Comparison of ENCODE assay signal across 7 mouse cellular contexts in the genomic region with DNA sequence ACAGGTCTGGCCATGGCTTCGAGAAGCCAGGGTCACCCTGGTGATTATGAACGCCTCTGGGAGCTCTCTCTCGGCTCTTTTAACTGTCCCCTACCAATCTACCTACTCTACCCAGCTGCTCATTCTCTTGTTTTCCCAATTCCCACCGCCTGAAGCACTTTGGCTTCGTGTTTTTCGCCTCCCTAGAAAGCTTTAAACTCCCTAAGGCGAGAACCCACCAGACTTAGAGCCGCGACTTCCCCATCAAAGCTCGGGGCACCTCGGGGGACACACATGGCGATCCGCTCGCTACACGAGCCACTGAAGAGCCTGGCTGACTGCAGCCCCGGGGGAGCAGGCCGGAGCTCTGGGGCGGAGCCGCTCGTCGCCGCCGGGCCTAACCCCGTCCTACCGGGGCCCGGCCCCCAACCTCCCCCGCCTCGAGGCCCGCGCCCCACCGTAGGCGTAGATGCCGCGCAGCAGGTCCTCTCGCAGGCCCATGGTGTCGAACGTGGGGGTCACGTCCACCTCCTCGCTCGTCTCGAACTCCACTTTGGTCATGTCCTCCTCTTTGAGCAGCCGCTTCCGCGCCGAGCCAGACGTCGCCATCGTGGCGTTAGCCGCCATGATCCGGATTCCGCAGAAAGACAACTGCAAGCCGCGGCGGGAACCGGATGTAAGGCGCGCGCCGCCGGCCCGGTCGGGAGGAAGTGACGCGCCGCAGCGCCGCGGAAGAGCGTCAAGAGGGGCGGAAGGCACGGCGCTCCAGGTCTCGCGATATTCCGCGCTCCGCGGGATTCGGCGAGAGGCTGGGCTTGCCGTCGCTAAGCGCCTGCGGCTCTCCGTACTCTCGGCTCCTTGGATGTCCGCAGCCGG. TPM values are rescaled to one million over a fixed set of nuclear protein-coding genes. Genes with fewer than 3 reads are reported as not detected.
A peak's percentile ranks its signal among the peaks of the same experiment; 100 is the strongest.
DNase-seq lines count a peak whose midpoint lies in the region; ATAC-seq lines count a peak whose summit lies in the region.

Gene Eif4a3 (minus strand): TSS at position 699 of the 855 bp plus-strand sequence.

- no peaks in the 10 kb centered on the region for H3K9me3 ChIP-seq in intestine, embryonic 16.5 days (ENCODE audit: control insufficient read depth, low read length)
- no peaks in the 10 kb centered on the region for H3K9me3 ChIP-seq in midbrain, embryonic 11.5 days (ENCODE audit: control insufficient read depth, low read length)

- WGBS in intestine, embryonic 16.5 days: under 1% methylated on average over 88 of the region's 89 CpGs
- under 1% methylated on average over 89 of the region's 89 CpGs for WGBS in midbrain, embryonic 11.5 days

- H3K36me3 ChIP-seq in intestine, embryonic 16.5 days (ENCODE audit: control insufficient read depth, insufficient read depth, low read length): peaks cover 15% of the 10 kb centered on the region
- peaks cover 20% of the 10 kb centered on the region for H3K36me3 ChIP-seq in midbrain, embryonic 11.5 days (ENCODE audit: control insufficient read depth, insufficient read depth, low read length)

- peak within 1 kb of the TSS; percentile 82 for H3K27ac ChIP-seq in intestine, embryonic 16.5 days (ENCODE audit: low read length)
- peak within 1 kb of the TSS; percentile 97 for H3K27ac ChIP-seq in midbrain, embryonic 11.5 days (ENCODE audit: low read depth, low read length)

- peak; percentile 89 for DNase-seq in adrenal gland, adult 8-10 months
- peak; percentile 98 for DNase-seq in embryo, embryonic 9.5 days (ENCODE audit: extremely low spot score)
- peak; percentile 97 to 98 for DNase-seq in gastrocnemius, postnatal 4 days (ENCODE audit: low spot score in 2 of 2)
- DNase-seq in left cerebral cortex, postnatal 36 days (ENCODE audit: low spot score in 2 of 2): peak; percentile 94 to 95
- DNase-seq in midbrain, embryonic 11.5 days (ENCODE audit: low spot score, missing footprints): peak; percentile 100
- DNase-seq in skeletal muscle tissue, adult 2 months (ENCODE audit: low read depth, low spot score): peak; percentile 98

- H3K4me1 ChIP-seq in intestine, embryonic 16.5 days (ENCODE audit: control insufficient read depth, insufficient read depth, low read length): peaks cover 14% of the 10 kb centered on the region
- H3K4me1 ChIP-seq in midbrain, embryonic 11.5 days (ENCODE audit: control insufficient read depth, insufficient read depth, low read length): peaks cover 16% of the 10 kb centered on the region

- peak within 1 kb of the TSS; percentile 92 for H3K4me3 ChIP-seq in intestine, embryonic 16.5 days (ENCODE audit: low read length)
- peak within 1 kb of the TSS; percentile 93 for H3K4me3 ChIP-seq in midbrain, embryonic 11.5 days (ENCODE audit: low read depth, low read length)

- intact Hi-C loops in left cerebral cortex, postnatal 36 days (cut with DNase I): loop anchor here (2.0 kb wide), 1 partner anchor 191 kb away; the partner anchor contains the start of gene Endov

- peak within 1 kb of the TSS; percentile 97 for H3K9ac ChIP-seq in intestine, embryonic 16.5 days (ENCODE audit: low read depth, low read length)
- peak within 1 kb of the TSS; percentile 94 for H3K9ac ChIP-seq in midbrain, embryonic 11.5 days (ENCODE audit: low read length)

- peak; percentile 96 for ATAC-seq in intestine, embryonic 16.5 days
- ATAC-seq in midbrain, embryonic 11.5 days (ENCODE audit: low FRiP score): peak; percentile 96

- peak within 1 kb of the TSS; percentile 87 for H3K4me2 ChIP-seq in intestine, embryonic 16.5 days (ENCODE audit: low read depth, low read length)
- peak within 1 kb of the TSS; percentile 89 for H3K4me2 ChIP-seq in midbrain, embryonic 11.5 days

- H3K27me3 ChIP-seq in intestine, embryonic 16.5 days (replicated peaks; ENCODE audit: control insufficient read depth, insufficient read depth, low read length): no peaks in the 10 kb centered on the region
- H3K27me3 ChIP-seq in midbrain, embryonic 11.5 days (ENCODE audit: control insufficient read depth, insufficient read depth, low read length): no peaks in the 10 kb centered on the region

RNA-seq across cellular contexts. Expression of gene Eif4a3, which starts in this region (rescaled TPM):
- total RNA-seq in adrenal gland, adult 8-10 months (2022): 100 to 1,000 TPM; 130 to 147 (median 132) TPM
- 100 to 1,000 TPM; 106 to 113 TPM for total RNA-seq in gastrocnemius, postnatal 4 days (2021)
- polyA plus RNA-seq in intestine, embryonic 16.5 days (2015; fragmentation: Nextera tagmentation; extraction: Ambion mirVana): 306 and 335 TPM in 2 replicates
- 10 to 100 TPM; 74.7 to 78.6 TPM for total RNA-seq in left cerebral cortex, postnatal 36 days (2021)
- polyA plus RNA-seq in midbrain, embryonic 11.5 days (2014; fragmentation: Nextera tagmentation; extraction: Ambion mirVana): 389 and 409 TPM in 2 replicates

Comparison
In these comparisons a context has a peak if more than half of its experiments do, and no peak if none do; other contexts are left out.
1. Peak in every context shown above with its lines: DNase-seq, ATAC-seq, H3K4me3 ChIP-seq and H3K27ac ChIP-seq.